Mouse (Mus musculus) heart, embryonic 14.5 days (tissue): ENCODE measurements around the gene Cdc73. TPM values are rescaled to one million over a fixed set of nuclear protein-coding genes. Genes with fewer than 3 reads are reported as not detected.

Experiments
- ATAC-seq: fragments of 200-750 bp; cut with Nextera tagmentation; 2 replicates; pipeline ENCODE4 v1.8.0; 2017; ENCODE audit warnings: low read depth, moderate TSS enrichment; ENCODE audit not compliant: insufficient number of reproducible peaks, insufficient read depth, low FRiP score
- H3K27ac ChIP-seq, 2 experiments: fragments of 200-500 bp in 1 of 2; fragments of 300-500 bp in 1 of 2; sonication (generic) in 1 of 2; replicated peaks in 1 of 2; 2 replicates each; pipeline ENCODE4 v1.5.1; 2012 to 2014; ENCODE audit warnings: low read depth in 2 of 2, low read length in 2 of 2, control low read depth in 1 of 2, mild to moderate bottlenecking in 1 of 2, mixed read lengths in 1 of 2; ENCODE audit not compliant: control insufficient read depth in 1 of 2, insufficient read depth in 1 of 2
- H3K27me3 ChIP-seq: fragments of 300-500 bp; sonication (generic); 2 replicates; pipeline ENCODE4 v1.6.1; 2014; ENCODE audit warnings: mild to moderate bottlenecking, low read length, control low read depth; ENCODE audit not compliant: control insufficient read depth, insufficient read depth
- H3K36me3 ChIP-seq: fragments of 300-500 bp; sonication (generic); 2 replicates; pipeline ENCODE4 v1.6.1; 2014; ENCODE audit warnings: mild to moderate bottlenecking, control low read depth, low read length, mixed read lengths; ENCODE audit not compliant: control insufficient read depth, insufficient read depth
- H3K4me1 ChIP-seq, 2 experiments: fragments of 200-500 bp in 1 of 2; fragments of 300-500 bp in 1 of 2; sonication (generic) in 1 of 2; 2 replicates each; pipeline ENCODE4 v1.6.1; 2012 to 2014; ENCODE audit warnings: low read length in 2 of 2, control low read depth in 1 of 2, mixed read lengths in 1 of 2; ENCODE audit not compliant: control insufficient read depth in 2 of 2, insufficient read depth in 2 of 2
- H3K4me2 ChIP-seq: fragments of 300-500 bp; sonication (generic); 2 replicates; pipeline ENCODE4 v1.6.1; 2014; ENCODE audit warnings: mild to moderate bottlenecking, low read length
- H3K4me3 ChIP-seq, 2 experiments: fragments of 200-500 bp in 1 of 2; fragments of 300-500 bp in 1 of 2; sonication (generic) in 1 of 2; 2 replicates each; pipeline ENCODE4 v1.5.1; 2012 to 2014; ENCODE audit warnings: low read length in 2 of 2, mild to moderate bottlenecking in 2 of 2, control low read depth in 1 of 2, low read depth in 1 of 2, moderate library complexity in 1 of 2; ENCODE audit not compliant: control insufficient read depth in 1 of 2, insufficient read depth in 1 of 2
- H3K9ac ChIP-seq: fragments of 300-500 bp; sonication (generic); 2 replicates; pipeline ENCODE4 v1.6.1; 2014; ENCODE audit warnings: mild to moderate bottlenecking, low read length
- H3K9me3 ChIP-seq: fragments of 300-500 bp; sonication (generic); 2 replicates; pipeline ENCODE4 v1.6.1; 2016; ENCODE audit warnings: low read length, control low read depth; ENCODE audit not compliant: control insufficient read depth
- WGBS: fragments of 180-500 bp; shearing (Covaris S2); extraction: QIAGEN DNeasy Blood & Tissue Kit; methylation state at CpG from one replicate; pipeline ENCODE4 v1.1.7; 2014; 5-methylcytosine and 5-hydroxymethylcytosine counted together
- polyA plus RNA-seq: library from polyadenylated mRNA; unstranded; fragments of >200 nt; fragmentation: Nextera tagmentation; extraction: Ambion mirVana; gene quantifications from 2 replicates; pipeline ENCODE4 v1.2.1, GENCODE M21; 2014

Cdc73 gene
- polyA plus RNA-seq, 1 experiment from 2014 or later, result 17.3 TPM

GRCm38 (mm10) chr1:143612901-143613300 lies 89.8 kb downstream of the Cdc73 start:
- H3K36me3 ChIP-seq, result peaks cover 42% of the 10 kb centered on the region
- H3K4me2 ChIP-seq, result no peak overlapping the region
- H3K9ac ChIP-seq, result no peak overlapping the region
- ATAC-seq, result no peak
- 93% methylated on average over 2 of the region's 2 CpGs for WGBS
- H3K27ac ChIP-seq, result no peak overlapping the region
- no peaks in the 10 kb centered on the region for H3K9me3 ChIP-seq
- H3K4me3 ChIP-seq, result no peak overlapping the region
- no peaks in the 10 kb centered on the region for H3K4me1 ChIP-seq
- H3K27me3 ChIP-seq, result no peaks in the 10 kb centered on the region

- H3K36me3 ChIP-seq, result peaks cover 27% of the 10 kb centered on the region
- no peaks in the 10 kb centered on the region for H3K4me1 ChIP-seq
- no peak overlapping the region for H3K4me2 ChIP-seq
- no peak for ATAC-seq
- no peak overlapping the region for H3K9ac ChIP-seq
- H3K27ac ChIP-seq, result no peak overlapping the region
- no peak overlapping the region for H3K4me3 ChIP-seq
- no peaks in the 10 kb centered on the region for H3K27me3 ChIP-seq
- H3K9me3 ChIP-seq, result no peaks in the 10 kb centered on the region
- 81% methylated on average over 2 of the region's 2 CpGs for whole genome bisulfite sequencing
Measured at GRCm38 (mm10) chr1:143608911-143609310, 93.8 kb downstream of the Cdc73 start.

- 83% methylated on average over 2 of the region's 2 CpGs for WGBS
- Histone ChIP-seq H3K9me3 (no peaks in the 10 kb centered on the region), H3K4me3 (no peak overlapping the region), H3K27ac (no peak overlapping the region), H3K4me1 (no peaks in the 10 kb centered on the region), H3K9ac (no peak overlapping the region), H3K36me3 (no peaks in the 10 kb centered on the region), H3K27me3 (no peaks in the 10 kb centered on the region), H3K4me2 (no peak overlapping the region)
- no peak for ATAC-seq
Measured at GRCm38 (mm10) chr1:143596864-143597263, 105.8 kb downstream of the Cdc73 start.

GRCm38 (mm10) chr1:143576824-143577543 lies 125.7 kb downstream of the Cdc73 start:
- 46% methylated on average over 10 of the region's 10 CpGs for WGBS
- ATAC-seq, result no peak
- no peaks in the 10 kb centered on the region for H3K27me3 ChIP-seq
- no peak overlapping the region for H3K4me3 ChIP-seq
- H3K27ac ChIP-seq, result peak overlapping the region in 1 of 2 experiments; percentile 41; a peak in 1 of 4 replicates
- H3K36me3 ChIP-seq, result no peaks in the 10 kb centered on the region
- H3K9ac ChIP-seq, result no peak overlapping the region
- no peaks in the 10 kb centered on the region for H3K4me1 ChIP-seq
- no peak overlapping the region for H3K4me2 ChIP-seq
- H3K9me3 ChIP-seq, result no peaks in the 10 kb centered on the region

GRCm38 (mm10) chr1:143558235-143558634 lies 144.5 kb downstream of the Cdc73 start:
- ATAC-seq, result no peak
- H3K9me3 ChIP-seq, result no peaks in the 10 kb centered on the region
- no peaks in the 10 kb centered on the region for H3K4me1 ChIP-seq
- no peak overlapping the region for H3K9ac ChIP-seq
- H3K27me3 ChIP-seq, result no peaks in the 10 kb centered on the region
- H3K27ac ChIP-seq, result no peak overlapping the region
- 71% methylated on average over 1 of the region's 1 CpGs for WGBS
- H3K4me3 ChIP-seq, result no peak overlapping the region
- H3K4me2 ChIP-seq, result no peak overlapping the region
- H3K36me3 ChIP-seq, result no peaks in the 10 kb centered on the region

- Histone ChIP-seq H3K9me3 (no peaks in the 10 kb centered on the region), H3K27ac (no peak overlapping the region), H3K4me1 (no peaks in the 10 kb centered on the region), H3K4me2 (no peak overlapping the region), H3K4me3 (no peak overlapping the region), H3K36me3 (no peaks in the 10 kb centered on the region), H3K9ac (no peak overlapping the region), H3K27me3 (no peaks in the 10 kb centered on the region)
- no peak for ATAC-seq
- 22% methylated on average over 1 of the region's 1 CpGs for WGBS
Measured at GRCm38 (mm10) chr1:143555533-143555932, 147.2 kb downstream of the Cdc73 start.

- no peak overlapping the region for H3K4me2 ChIP-seq
- no peak for ATAC-seq
- WGBS, result 42% methylated on average over 2 of the region's 2 CpGs
Measured at GRCm38 (mm10) chr1:143554621-143555020, 148.1 kb downstream of the Cdc73 start.

More at GRCm38 (mm10) chr1:143554621-143555020, 148.1 kb downstream of the Cdc73 start:
- Histone ChIP-seq H3K4me1 (no peaks in the 10 kb centered on the region), H3K9ac (no peak overlapping the region), H3K4me3 (no peak overlapping the region), H3K36me3 (no peaks in the 10 kb centered on the region), H3K27ac (no peak overlapping the region), H3K9me3 (no peaks in the 10 kb centered on the region), H3K27me3 (no peaks in the 10 kb centered on the region)
